Mouse (Mus musculus): Measurements from ENCODE around the gene Kdm1a. TPM values are rescaled to one million over a fixed set of nuclear protein-coding genes. Genes with fewer than 3 reads are reported as not detected.

The Kdm1a gene
- polyA plus RNA-seq, 1 experiment from 2014 or later = 82.2 TPM

GRCm38 (mm10) chr4:136521898-136522297, 80.6 kb downstream of the Kdm1a start:
- Histone ChIP-seq H3K4me3 (replicated peaks; ENCODE audit: low read length) (no peak overlapping the region), H3K27ac (ENCODE audit: low read length) (no peak overlapping the region), H3K4me1 (replicated peaks; ENCODE audit: control insufficient read depth, insufficient read depth, low read length) (no peaks in the 10 kb centered on the region; the same call in 1 of the 2 replicates), H3K4me2 (ENCODE audit: low read length) (no peak overlapping the region), H3K9ac (replicated peaks; ENCODE audit: low read depth, low read length) (no peak overlapping the region), H3K9me3 (ENCODE audit: control insufficient read depth, low read length) (no peaks in the 10 kb centered on the region), H3K27me3 (replicated peaks; ENCODE audit: control insufficient read depth, insufficient read depth, low read length) (no peaks in the 10 kb centered on the region), H3K36me3 (ENCODE audit: control insufficient read depth, insufficient read depth) (no peaks in the 10 kb centered on the region)
- 50% methylated on average over 5 of the region's 5 CpGs for WGBS
- no peak for ATAC-seq

- Histone ChIP-seq H3K4me3 (replicated peaks; ENCODE audit: low read length) (no peak overlapping the region), H3K36me3 (ENCODE audit: control insufficient read depth, insufficient read depth) (no peaks in the 10 kb centered on the region), H3K9me3 (ENCODE audit: control insufficient read depth, low read length) (no peaks in the 10 kb centered on the region), H3K9ac (replicated peaks; ENCODE audit: low read depth, low read length) (no peak overlapping the region), H3K4me2 (ENCODE audit: low read length) (no peak overlapping the region), H3K27me3 (replicated peaks; ENCODE audit: control insufficient read depth, insufficient read depth, low read length) (no peaks in the 10 kb centered on the region), H3K4me1 (replicated peaks; ENCODE audit: control insufficient read depth, insufficient read depth, low read length) (no peaks in the 10 kb centered on the region; the same call in 1 of the 2 replicates), H3K27ac (ENCODE audit: low read length) (no peak overlapping the region)
- no peak for ATAC-seq
Measured at GRCm38 (mm10) chr4:136519866-136520265, 82.7 kb downstream of the Kdm1a start.

GRCm38 (mm10) chr4:136518576-136518975, 83.9 kb downstream of the Kdm1a start:
- Histone ChIP-seq H3K4me1 (replicated peaks; ENCODE audit: control insufficient read depth, insufficient read depth, low read length) (no peaks in the 10 kb centered on the region; the same call in 1 of the 2 replicates), H3K27ac (ENCODE audit: low read length) (no peak overlapping the region), H3K27me3 (replicated peaks; ENCODE audit: control insufficient read depth, insufficient read depth, low read length) (no peaks in the 10 kb centered on the region), H3K4me3 (replicated peaks; ENCODE audit: low read length) (no peak overlapping the region), H3K4me2 (ENCODE audit: low read length) (no peak overlapping the region), H3K36me3 (ENCODE audit: control insufficient read depth, insufficient read depth) (no peaks in the 10 kb centered on the region), H3K9me3 (ENCODE audit: control insufficient read depth, low read length) (no peaks in the 10 kb centered on the region), H3K9ac (replicated peaks; ENCODE audit: low read depth, low read length) (no peak overlapping the region)
- 97% methylated on average over 2 of the region's 2 CpGs for WGBS
- no peak for ATAC-seq

GRCm38 (mm10) chr4:136518141-136518540, 84.4 kb downstream of the Kdm1a start:
- Histone ChIP-seq H3K4me3 (replicated peaks; ENCODE audit: low read length) (no peak overlapping the region), H3K9ac (replicated peaks; ENCODE audit: low read depth, low read length) (no peak overlapping the region), H3K9me3 (ENCODE audit: control insufficient read depth, low read length) (no peaks in the 10 kb centered on the region), H3K4me2 (ENCODE audit: low read length) (no peak overlapping the region), H3K27ac (ENCODE audit: low read length) (no peak overlapping the region), H3K4me1 (replicated peaks; ENCODE audit: control insufficient read depth, insufficient read depth, low read length) (no peaks in the 10 kb centered on the region; the same call in 1 of the 2 replicates), H3K36me3 (ENCODE audit: control insufficient read depth, insufficient read depth) (no peaks in the 10 kb centered on the region), H3K27me3 (replicated peaks; ENCODE audit: control insufficient read depth, insufficient read depth, low read length) (no peaks in the 10 kb centered on the region)
- ATAC-seq = no peak
- WGBS = 93% methylated on average over 2 of the region's 2 CpGs

- no peak overlapping the region for H3K4me3 ChIP-seq (replicated peaks; ENCODE audit: low read length)
- H3K9ac ChIP-seq (replicated peaks; ENCODE audit: low read depth, low read length) = no peak overlapping the region
- ATAC-seq = no peak
Measured at GRCm38 (mm10) chr4:136512905-136513304, 89.6 kb downstream of the Kdm1a start.

GRCm38 (mm10) chr4:136511708-136512107, 90.8 kb downstream of the Kdm1a start:
- H3K27me3 ChIP-seq (replicated peaks; ENCODE audit: control insufficient read depth, insufficient read depth, low read length) = no peaks in the 10 kb centered on the region
- H3K4me2 ChIP-seq (ENCODE audit: low read length) = no peak overlapping the region
- no peak overlapping the region for H3K9ac ChIP-seq (replicated peaks; ENCODE audit: low read depth, low read length)
- H3K27ac ChIP-seq (ENCODE audit: low read length) = no peak overlapping the region
- 44% methylated on average over 4 of the region's 4 CpGs for WGBS
- ATAC-seq = no peak
- no peaks in the 10 kb centered on the region for H3K4me1 ChIP-seq (replicated peaks; ENCODE audit: control insufficient read depth, insufficient read depth, low read length)
- no peaks in the 10 kb centered on the region for H3K9me3 ChIP-seq (ENCODE audit: control insufficient read depth, low read length)
- H3K4me3 ChIP-seq (replicated peaks; ENCODE audit: low read length) = no peak overlapping the region
- H3K36me3 ChIP-seq (ENCODE audit: control insufficient read depth, insufficient read depth) = no peaks in the 10 kb centered on the region

More at GRCm38 (mm10) chr4:136512905-136513304, 89.6 kb downstream of the Kdm1a start:
- no peak overlapping the region for H3K27ac ChIP-seq (ENCODE audit: low read length)
- H3K4me2 ChIP-seq (ENCODE audit: low read length) = no peak overlapping the region
- no peaks in the 10 kb centered on the region for H3K36me3 ChIP-seq (ENCODE audit: control insufficient read depth, insufficient read depth)
- H3K9me3 ChIP-seq (ENCODE audit: control insufficient read depth, low read length) = no peaks in the 10 kb centered on the region
- H3K4me1 ChIP-seq (replicated peaks; ENCODE audit: control insufficient read depth, insufficient read depth, low read length) = no peaks in the 10 kb centered on the region
- H3K27me3 ChIP-seq (replicated peaks; ENCODE audit: control insufficient read depth, insufficient read depth, low read length) = no peaks in the 10 kb centered on the region

- Histone ChIP-seq H3K27ac (ENCODE audit: low read length) (no peak overlapping the region), H3K9me3 (ENCODE audit: control insufficient read depth, low read length) (no peaks in the 10 kb centered on the region), H3K4me2 (ENCODE audit: low read length) (no peak overlapping the region), H3K36me3 (ENCODE audit: control insufficient read depth, insufficient read depth) (no peaks in the 10 kb centered on the region), H3K9ac (replicated peaks; ENCODE audit: low read depth, low read length) (no peak overlapping the region), H3K27me3 (replicated peaks; ENCODE audit: control insufficient read depth, insufficient read depth, low read length) (no peaks in the 10 kb centered on the region), H3K4me3 (replicated peaks; ENCODE audit: low read length) (no peak overlapping the region), H3K4me1 (replicated peaks; ENCODE audit: control insufficient read depth, insufficient read depth, low read length) (no peaks in the 10 kb centered on the region)
- WGBS = 79% methylated on average over 1 of the region's 1 CpGs
- ATAC-seq = no peak
Measured at GRCm38 (mm10) chr4:136509857-136510256, 92.7 kb downstream of the Kdm1a start.

GRCm38 (mm10) chr4:136505426-136506215, 96.9 kb downstream of the Kdm1a start:
- Histone ChIP-seq H3K4me3 (replicated peaks; ENCODE audit: low read length) (no peak overlapping the region), H3K9ac (replicated peaks; ENCODE audit: low read depth, low read length) (no peak overlapping the region), H3K9me3 (ENCODE audit: control insufficient read depth, low read length) (no peaks in the 10 kb centered on the region), H3K27ac (ENCODE audit: low read length) (no peak overlapping the region), H3K27me3 (replicated peaks; ENCODE audit: control insufficient read depth, insufficient read depth, low read length) (no peaks in the 10 kb centered on the region), H3K4me1 (replicated peaks; ENCODE audit: control insufficient read depth, insufficient read depth, low read length) (no peaks in the 10 kb centered on the region), H3K4me2 (ENCODE audit: low read length) (no peak overlapping the region), H3K36me3 (ENCODE audit: control insufficient read depth, insufficient read depth) (no peaks in the 10 kb centered on the region)
- ATAC-seq = no peak
- 67% methylated on average over 2 of the region's 2 CpGs for WGBS
